Mouse (Mus musculus) naive thymus-derived CD4-positive, alpha-beta T cell, adult 2 months (primary cell): ENCODE data around the gene Selenow.
"Not testable (repeated sequence)": the region's sequence is repeated elsewhere in the genome, so short reads cannot be mapped to it uniquely, and the experiment has no call there.

Source experiments
- DNase-seq: peaks from one replicate; pipeline ENCODE4 v3.0.0-alpha.2; 2011; ENCODE audit warnings: low read depth

Selenow gene

DNA sequence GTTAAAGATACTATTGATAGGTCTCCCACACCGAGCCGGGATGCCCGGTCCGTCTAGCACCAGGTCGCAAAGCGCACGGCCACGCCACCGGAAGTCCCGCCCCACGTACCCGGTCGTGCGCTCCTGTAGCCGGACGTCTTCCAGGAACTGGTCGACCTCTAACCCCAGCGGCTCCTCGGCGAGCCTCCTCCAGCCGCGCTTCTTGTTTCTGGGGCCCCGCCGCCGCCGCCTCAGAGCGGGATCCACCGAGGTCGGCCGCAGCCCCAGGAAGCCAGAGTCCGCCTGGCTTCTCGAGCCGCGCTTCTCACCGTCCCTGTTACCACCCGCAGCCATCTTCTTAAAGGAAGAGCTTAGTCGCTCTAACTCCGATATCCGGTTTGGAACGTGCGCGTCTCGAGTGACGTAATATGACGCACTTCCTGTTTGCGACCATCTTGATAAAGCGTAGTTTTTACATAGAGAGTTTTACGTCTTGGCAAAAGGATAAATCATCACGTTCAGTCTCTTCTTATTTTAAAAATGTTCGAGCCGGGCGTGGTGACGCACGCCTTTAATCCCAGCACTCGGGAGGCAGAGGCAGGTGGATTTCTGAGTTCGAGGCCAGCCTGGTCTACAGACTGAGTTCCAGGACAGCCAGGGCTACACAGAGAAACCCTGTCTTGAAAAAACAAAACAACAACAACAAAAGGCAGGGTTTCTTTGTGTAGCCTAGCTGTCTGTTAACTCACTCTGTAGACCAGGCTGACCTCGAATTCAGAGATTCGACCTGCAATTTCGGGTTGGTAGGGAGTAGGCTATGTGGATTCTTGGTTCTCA, 23.7 kb upstream of the Selenow start, which contains the start of gene Nop53:
Nop53 (minus strand) TSS at position 354 of the 816 bp plus-strand sequence.
- DNase-seq: peak; percentile 98

DNA sequence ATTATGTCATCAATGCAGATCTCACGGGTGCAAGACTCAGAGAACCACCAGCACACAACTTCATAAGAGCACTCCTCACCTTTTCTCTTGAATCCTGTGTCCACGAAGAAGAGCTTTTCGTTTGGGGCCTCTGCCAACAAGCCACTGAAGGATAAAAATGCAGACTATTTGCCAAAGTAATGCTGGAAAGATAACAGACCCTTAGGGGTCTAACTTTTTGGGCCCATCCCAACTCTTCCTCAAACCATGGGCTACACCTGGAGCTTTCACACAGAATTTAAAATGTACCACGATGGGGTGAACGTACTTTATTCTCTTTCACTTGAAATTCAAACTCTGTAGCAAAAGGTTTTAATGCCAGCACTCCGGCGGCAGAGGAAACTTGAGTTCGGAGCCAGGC, 23.0 kb upstream of the Selenow start:
- DNase-seq: no peak

DNA sequence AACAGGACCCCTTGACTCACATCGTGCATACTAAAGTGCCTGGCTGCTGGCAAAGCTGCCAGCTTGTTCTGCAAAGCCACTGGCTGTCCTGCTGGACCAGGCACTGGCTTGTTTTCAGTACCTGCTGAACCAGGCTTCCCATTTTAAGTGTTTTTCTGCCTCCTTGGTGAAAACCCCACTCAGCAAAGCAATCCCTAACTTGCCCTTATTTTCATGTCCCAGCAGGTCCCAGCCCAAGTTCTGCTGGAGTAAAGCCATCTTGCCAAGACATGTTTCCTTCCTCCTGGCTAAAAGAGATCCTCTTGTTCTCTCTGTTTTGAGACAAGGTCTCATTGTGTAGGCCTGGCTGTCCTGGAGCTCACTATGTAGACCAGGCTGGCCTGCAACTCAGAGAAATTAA, 22.1 kb upstream of the Selenow start:
- DNase-seq: no peak

DNA sequence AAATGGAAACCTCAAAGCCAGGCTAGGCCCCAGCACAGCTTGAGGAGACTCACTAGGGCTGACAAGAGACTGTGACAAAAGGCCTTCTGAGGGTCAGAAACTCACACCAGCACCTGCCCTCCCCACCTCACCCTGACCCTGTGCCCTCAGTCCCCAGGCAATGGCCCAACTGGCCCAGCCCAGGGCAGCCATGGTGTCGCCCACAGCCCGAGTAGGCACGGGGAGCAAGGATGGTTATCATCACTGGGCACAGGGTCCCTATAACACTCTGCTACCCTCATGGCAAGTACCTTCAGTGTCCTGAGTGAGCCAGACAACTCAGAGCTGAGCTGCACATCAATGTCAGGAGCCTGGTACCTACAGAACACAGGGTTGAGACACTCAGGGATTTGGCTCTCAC, 16.4 kb upstream of the Selenow start:
- DNase-seq: no peak

DNA sequence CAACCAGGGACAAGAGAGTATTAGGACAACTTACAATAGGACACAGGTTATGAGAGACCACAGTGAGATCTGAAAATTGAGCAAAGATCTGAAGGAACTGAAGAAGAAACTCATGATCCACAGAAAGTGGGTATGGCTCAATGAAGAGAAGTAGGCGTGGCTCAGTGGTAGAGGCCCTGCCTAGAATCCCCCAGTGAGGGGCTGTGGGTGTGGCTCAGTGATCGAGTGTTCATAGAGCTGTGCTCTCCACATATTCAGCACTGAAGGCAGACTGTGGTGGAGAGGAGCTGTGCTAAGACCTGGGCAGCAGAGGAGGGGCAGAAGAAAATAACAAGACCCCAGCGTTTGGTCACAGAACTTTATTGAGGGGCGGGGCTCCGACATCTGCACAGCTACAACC, 15.3 kb upstream of the Selenow start:
- DNase-seq: no peak

DNA sequence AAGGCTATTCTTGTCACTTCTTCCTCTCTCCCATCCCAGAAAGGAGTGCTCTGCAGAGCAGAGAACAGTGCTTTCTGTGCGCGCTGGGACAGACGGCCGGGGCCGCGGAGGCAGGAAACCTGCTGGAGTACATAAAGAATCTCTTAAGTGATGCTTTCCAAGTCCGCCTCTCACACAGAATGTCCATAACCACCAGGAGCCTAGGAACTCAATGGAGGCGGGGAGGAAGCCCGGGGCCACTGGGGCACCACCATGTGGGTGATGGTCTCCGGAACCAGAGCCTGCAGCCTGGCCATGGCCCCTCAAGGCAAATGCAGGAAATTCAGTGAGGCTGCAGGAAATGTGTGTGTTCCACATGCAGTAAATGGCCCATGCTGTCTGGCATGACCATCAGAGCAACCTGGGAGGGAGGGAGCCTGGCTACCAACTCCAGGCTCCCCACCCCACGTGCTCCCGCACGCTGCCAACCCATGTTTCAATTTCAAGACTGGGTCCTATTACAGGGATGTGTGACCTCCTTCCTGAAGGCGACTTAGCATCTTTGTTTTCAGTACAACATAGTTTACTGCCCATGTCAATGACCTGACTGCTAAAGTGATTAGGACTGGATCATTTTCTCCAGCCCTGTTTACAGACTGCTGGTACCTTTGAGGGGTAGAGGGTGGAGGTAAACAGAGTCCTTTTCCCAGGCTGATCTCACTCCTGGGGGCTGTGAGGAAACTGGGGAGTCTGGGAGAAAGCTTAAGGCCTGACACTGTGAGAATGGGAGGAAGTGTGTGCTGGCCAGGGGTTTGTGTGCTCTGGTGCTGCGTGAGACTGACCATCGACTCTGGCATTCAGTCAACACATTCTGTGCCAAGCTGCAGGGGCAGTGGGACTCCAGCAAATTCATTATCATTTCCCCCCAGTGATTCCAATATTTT, 11.5 kb upstream of the Selenow start:
- no peak for DNase-seq

DNA sequence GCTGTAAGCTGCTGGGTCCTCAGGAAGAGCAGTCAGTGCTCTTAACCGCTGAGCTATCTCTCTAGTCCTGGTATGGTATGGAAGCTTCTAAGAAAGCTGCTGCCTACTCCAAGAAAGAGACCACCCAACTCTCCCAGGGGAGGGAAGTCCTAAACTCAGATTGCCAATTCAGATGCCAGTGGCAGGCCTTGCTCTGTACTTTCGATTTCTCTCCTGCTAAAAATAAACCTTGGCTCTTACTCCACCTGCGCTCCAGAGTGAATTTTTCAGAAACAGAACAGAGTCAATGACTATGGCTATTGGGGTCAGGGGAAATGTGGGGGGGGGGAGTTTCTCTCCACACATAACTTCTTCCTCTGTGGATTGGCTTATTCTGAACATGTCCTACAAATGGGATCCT, 9.4 kb upstream of the Selenow start:
- no peak for DNase-seq

DNA sequence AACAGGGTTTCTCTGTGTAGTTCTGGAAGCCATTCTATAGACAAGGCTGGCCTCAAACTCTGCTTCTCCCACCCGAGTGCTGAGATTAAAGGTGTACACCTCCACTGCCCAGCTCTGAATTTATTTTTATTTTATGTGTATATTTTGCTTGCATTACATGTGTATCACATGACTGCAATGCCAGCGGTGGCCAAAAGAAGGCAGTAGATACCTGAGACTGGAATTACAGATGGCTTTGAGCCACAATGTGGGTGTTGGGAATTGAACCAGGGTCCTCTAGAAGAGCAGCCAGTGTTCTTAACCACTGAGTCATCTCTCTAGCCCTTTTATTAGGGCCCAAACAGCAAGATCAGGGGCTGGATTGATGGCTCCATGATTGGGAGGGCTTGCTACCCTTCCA, 8.3 kb upstream of the Selenow start:
- no peak for DNase-seq

DNA sequence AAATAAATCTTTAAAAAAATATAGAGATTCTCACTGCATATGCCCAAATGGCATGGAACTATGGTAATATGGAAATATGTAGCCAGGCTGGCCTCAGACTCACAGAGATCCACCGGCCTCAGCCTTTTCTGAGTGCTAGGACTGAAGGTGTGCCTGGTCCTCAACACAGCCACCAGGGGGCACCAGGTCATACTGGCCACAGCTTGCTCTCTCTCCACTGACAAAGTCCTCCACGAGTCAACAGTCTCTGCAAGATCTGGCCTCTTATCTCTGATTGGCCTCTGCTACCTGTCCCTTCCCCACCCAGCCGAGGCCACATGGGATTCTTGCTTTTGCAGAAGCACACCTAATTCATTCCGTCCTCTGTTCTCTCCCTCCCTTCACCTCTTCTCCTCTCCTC, 7.7 kb upstream of the Selenow start:
- peak; percentile 77 for DNase-seq

DNA sequence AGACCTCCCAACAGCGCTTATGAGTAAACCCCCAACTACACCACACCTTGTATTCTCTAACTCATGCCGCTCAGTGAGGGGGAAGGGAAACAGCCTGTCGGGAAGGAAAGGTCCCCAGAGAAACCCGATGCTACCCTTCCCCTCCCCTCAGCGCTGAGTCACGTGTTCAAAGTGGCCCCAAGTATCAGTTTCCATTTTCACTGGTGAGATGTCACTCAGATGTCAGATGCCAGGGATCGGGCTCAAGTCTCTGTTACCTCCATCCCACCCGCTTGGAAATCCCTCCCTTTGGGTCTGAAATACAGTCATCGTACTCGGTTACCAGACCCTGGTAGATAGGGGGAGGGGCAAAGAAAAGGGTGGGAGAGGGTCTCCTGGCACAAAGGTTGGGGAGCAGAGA, 406 bp downstream of the Selenow start:
- peak; percentile 74 for DNase-seq

DNA sequence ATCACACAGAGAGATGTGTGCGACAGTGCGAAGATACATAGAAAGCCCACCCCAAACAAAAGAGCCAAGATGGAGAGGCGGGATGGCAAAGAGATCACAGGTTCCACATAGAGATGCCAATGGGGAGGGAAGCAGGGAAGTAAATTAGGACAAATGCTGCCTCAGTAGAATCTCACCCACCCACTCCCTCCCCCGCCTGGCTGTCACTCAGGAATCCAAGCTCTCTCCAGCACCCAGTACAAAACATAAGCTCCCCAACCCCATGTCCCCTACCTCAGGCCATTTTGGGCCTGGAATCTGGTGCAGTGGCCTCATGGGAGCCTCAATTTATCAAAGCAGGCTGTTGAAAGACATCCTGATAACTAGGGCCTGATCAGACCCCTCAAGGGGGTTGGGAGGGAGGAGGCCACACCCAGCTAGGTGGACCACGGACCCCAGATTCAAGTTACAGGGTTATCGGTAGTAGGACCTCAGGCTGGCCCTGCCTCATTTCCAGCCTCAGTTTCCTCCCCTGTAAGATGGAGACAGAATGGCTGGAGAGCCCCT, 1.5 kb downstream of the Selenow start:
- no peak for DNase-seq

DNA sequence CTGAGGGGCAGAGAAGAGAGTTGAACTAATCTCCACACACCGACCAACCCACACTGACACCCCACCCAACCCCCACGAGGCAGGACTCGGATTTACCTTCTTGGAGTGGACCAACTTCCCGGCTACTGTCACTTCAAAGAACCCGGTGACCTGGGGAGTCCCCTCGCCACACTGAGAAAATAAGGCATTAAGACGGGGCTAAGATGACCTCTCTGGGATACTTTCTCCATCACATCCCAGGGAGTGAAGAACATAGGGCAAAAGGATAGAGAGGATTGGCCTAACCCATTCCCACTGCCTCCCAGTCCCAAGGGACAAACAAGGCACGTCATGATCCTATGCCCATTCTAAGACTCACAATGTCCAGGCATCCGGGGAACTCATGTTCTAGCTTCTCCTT, 2.3 kb downstream of the Selenow start:
- DNase-seq: no peak

DNA sequence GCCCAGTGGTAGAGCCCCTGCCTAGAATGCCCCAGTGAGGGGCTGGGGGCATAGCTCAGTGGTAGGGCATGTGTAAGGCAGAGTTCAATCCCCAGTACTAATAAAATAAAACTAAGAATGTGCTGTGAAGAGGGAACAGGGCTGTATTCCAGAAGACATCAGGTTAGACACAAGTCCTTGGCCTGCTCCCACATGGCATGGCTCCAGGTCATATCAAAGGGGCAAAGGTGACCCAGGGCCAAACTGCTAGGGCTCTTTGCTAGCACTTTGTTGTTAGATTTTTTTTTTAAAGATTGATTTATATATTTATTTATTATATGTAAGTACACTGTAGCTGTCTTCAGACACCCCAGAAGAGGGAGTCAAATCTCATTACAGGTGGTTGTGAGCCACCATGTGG, 3.8 kb downstream of the Selenow start:
- DNase-seq: no peak

DNA sequence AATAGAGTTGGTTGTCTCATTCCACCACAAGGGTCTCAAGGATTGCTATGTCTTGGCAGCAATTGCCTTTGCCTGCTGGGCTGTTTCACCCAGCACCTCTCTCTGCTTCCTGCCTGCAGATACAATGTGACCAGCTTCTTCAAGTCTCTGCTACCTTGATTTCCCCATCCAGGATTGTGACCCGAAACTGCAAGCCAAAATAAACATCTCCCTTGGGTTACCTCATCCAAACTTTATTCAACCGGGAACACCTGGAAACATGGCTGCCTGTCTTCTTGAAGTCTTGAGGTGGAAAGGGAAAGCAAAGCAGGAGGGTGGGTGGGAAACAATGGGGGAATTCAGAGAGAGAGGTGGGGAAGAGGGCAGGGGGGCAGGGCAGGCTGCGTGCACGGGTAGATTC, 5.2 kb downstream of the Selenow start:
- DNase-seq: no peak

DNA sequence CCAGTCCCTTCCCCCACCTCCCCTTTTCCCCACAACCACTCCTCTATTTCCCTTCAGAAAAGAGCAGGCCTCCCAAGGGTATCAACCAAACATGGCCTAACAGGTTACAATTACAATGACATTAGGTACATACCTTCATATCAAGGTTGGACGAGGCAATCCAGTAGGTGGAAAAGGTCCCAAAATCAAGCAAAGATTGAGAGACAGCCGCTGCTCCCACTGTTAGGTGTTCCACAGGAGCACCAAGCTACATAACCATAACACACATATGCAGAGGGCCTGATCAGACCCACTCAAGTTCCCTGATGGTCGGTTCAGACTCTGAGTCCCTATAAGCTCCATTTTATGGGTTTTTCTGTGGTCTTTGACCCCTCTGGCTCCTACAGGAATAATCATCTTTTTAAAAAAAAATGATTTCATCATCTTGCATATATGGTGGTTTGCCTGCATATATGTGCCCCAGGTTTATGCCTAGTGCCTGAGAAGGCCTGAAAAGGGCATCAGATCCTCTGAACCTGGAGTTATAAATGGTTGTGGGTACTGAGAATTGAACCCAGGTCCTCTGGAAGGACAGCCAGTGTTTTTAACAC, 6.0 kb downstream of the Selenow start:
- no peak for DNase-seq

DNA sequence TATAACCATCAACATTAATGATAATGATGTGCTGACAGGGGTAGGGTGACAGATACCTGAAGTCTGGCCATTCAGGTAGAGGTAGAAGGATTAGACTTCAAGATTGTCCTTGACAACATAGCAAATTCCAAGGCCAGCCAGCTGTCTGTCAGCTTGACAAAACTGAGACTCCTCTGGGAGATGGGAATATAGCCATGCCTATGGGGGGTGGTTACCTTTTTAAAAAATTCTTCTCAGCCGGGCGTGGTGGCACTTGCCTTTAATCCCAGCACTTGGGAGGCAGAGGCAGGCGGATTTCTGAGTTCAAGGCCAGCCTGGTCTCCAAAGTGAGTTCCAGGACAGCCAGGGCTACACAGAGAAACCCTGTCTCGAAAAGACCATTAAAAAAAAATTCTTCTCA, 6.5 kb downstream of the Selenow start:
- DNase-seq: not testable (repeated sequence)

DNA sequence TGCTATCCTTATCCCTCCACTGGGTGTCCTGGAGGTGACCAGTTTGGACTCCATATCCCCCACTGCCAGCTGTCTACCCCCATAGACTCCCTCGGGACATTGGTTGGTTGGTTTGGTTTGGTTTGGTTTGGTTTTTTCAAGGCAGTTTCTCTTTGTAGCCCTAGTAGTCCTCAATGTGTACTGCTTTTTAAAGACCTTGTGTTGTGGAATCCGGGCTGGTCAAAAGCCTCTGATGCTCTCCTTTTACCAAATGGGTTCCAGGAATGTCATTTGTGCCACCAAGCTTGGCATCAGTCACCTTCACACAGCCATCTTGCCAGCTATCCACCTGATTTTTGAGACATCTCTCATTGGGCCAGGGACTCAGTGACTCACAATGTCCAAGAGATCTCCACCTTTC, 7.5 kb downstream of the Selenow start:
- DNase-seq: no peak

DNA sequence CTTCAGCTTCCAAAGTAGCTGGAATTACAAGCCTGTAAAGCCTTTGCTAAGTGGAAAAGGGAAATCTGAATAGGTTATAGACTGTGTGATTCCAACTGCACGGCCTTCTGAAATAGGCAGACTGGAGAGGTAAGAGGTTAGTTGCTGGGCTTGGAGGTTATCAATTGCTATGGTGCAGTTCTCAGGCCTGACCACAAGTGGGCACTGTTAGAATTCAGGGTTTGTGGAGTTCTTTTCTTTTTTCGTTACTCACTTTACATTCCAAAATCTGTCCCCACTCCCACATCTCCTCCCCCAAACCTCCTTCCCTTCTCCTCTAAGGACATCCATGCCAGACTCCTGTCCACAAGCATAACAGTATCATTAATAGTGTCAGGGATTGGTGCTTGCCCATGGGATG, 8.0 kb downstream of the Selenow start:
- DNase-seq: peak; percentile 80

DNA sequence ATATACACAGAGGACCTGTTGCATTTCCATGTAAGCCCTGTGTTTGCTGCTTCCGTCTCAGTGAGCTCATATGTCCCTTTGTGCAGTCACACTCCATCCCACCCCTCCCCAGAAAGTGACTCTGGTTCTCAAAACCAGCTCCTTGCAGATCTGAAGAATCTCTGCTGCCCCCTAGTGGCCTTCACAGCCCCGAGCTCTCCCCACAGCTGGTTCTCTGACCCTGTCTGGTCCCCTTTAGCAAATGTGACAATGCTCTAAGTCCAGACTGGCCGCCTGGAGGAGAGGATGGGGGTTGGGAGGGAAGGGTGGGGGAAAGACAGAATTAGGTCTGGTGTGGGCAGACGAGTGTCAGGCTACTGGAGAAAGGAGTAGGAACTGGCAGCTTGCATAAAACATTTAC, 10.0 kb downstream of the Selenow start:
- peak; percentile 86 for DNase-seq

DNA sequence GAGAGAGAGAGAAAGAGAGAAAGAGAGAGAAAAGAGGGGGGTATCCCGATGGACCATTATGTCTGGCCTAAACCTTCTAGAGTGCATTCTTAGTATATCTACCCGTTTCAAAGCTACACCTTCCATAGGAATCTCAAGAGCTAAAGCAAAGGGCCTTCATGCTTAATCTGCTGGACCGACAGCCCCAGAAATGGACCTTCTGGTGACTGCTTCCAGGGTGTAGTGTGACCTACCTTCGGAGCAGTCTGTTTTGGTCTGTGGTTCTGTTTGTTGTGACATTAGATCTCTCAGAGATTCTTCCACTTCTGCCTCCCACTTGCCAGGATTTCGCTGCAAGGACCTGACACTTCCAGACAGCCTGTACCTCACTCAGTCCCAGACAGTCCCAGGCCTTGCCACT, 11.7 kb downstream of the Selenow start:
- no peak for DNase-seq

DNA sequence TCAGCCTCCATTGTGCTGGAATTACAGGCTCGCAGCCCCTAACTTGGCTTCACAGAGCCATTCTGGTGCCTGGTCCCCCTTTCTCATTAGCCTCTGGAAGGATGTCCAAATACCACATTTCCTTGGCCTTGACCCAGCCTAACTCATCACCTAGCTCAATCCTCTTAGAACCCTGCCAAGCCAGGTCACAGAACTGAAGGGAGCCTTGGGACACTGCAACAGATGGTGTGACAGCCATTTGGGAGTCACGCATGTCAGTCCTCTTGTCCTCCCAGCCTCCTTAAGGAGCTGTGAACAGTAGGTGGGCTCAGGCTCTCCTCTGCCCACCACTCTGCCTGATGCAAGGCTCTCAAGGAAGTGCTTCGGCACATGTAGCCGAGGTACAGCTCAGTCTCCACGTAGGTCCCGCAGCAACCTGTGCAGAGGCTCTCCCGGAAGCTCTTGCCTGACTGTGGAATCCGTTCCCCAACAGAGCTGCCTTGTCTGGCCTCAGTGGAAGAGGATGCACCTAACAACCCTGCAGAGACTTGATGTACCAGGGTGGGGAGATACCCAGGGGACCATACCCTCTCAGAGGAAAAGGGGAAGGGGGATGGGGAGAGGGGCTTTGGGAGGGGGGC, 14.1 kb downstream of the Selenow start:
- no peak for DNase-seq

DNA sequence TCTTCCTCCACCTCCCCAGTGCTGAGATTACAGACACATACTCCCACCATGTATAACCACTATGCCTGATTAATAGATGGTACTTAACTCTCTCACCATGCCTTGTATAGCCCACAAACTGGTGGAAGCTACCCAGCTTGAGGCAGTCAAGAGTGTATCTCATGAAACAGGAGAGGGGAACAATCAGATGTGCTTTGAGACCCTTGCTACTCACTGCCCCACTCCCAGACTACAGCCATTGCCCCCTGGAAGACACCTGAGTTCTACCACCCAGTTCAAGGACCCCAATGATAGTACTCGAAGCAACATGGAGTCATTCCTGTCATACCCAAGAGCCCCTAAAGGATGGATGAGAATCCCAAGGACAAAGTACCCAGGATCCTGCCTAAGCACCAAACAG, 15.6 kb downstream of the Selenow start:
- no peak for DNase-seq
